Mouse (Mus musculus): ENCODE data around the gene Fam198b.
A peak's percentile ranks its signal among the peaks of the same experiment; 100 is the strongest.

Gene Fam198b

GRCm38 (mm10) chr3:79884305-79884704 lies at the start of gene Fam198b:
Fam198b (plus strand) TSS chr3:79884533.
- DNase-seq (ENCODE audit: low spot score in 2 of 2), result no peak

GRCm38 (mm10) chr3:79838751-79839150 lies 45.6 kb upstream of the Fam198b start:
- no peak for DNase-seq (ENCODE audit: low spot score in 2 of 2)

- DNase-seq (ENCODE audit: low spot score in 2 of 2), result no peak
Measured at GRCm38 (mm10) chr3:79841475-79841874, 42.9 kb upstream of the Fam198b start.

- DNase-seq (ENCODE audit: low spot score in 2 of 2), result no peak
Measured at GRCm38 (mm10) chr3:79842165-79842564, 42.2 kb upstream of the Fam198b start.

- peak; percentile 52 to 61 for DNase-seq (ENCODE audit: low spot score in 2 of 2)
Measured at GRCm38 (mm10) chr3:79842616-79843016, 41.7 kb upstream of the Fam198b start.

GRCm38 (mm10) chr3:79843999-79844398 lies 40.3 kb upstream of the Fam198b start:
- DNase-seq (ENCODE audit: low spot score in 2 of 2), result no peak

GRCm38 (mm10) chr3:79846633-79847032 lies 37.7 kb upstream of the Fam198b start:
- no peak for DNase-seq (ENCODE audit: low spot score in 2 of 2)

- DNase-seq (ENCODE audit: low spot score in 2 of 2), result no peak
Measured at GRCm38 (mm10) chr3:79848841-79849240, 35.5 kb upstream of the Fam198b start.

- DNase-seq (ENCODE audit: low spot score in 2 of 2), result no peak
Measured at GRCm38 (mm10) chr3:79849621-79850020, 34.7 kb upstream of the Fam198b start.

- DNase-seq (ENCODE audit: low spot score in 2 of 2), result no peak
Measured at GRCm38 (mm10) chr3:79850656-79851055, 33.7 kb upstream of the Fam198b start.

- DNase-seq (ENCODE audit: low spot score in 2 of 2), result no peak
Measured at GRCm38 (mm10) chr3:79852108-79852507, 32.2 kb upstream of the Fam198b start.

GRCm38 (mm10) chr3:79852654-79853166 lies 31.6 kb upstream of the Fam198b start, which contains the start of gene Tmem144:
Tmem144 (minus strand) TSS chr3:79852773.
- no peak for DNase-seq (ENCODE audit: low spot score in 2 of 2)

- DNase-seq (ENCODE audit: low spot score in 2 of 2), result no peak
Measured at GRCm38 (mm10) chr3:79857780-79858179, 26.6 kb upstream of the Fam198b start.

- no peak for DNase-seq (ENCODE audit: low spot score in 2 of 2)
Measured at GRCm38 (mm10) chr3:79858221-79858620, 26.1 kb upstream of the Fam198b start.

- DNase-seq (ENCODE audit: low spot score in 2 of 2), result no peak
Measured at GRCm38 (mm10) chr3:79864824-79865223, 19.5 kb upstream of the Fam198b start.

- DNase-seq (ENCODE audit: low spot score in 2 of 2), result no peak
Measured at GRCm38 (mm10) chr3:79866089-79866488, 18.2 kb upstream of the Fam198b start.

GRCm38 (mm10) chr3:79866526-79866925 lies 17.8 kb upstream of the Fam198b start:
- no peak for DNase-seq (ENCODE audit: low spot score in 2 of 2)

GRCm38 (mm10) chr3:79867121-79867709 lies 17.1 kb upstream of the Fam198b start:
- no peak for DNase-seq (ENCODE audit: low spot score in 2 of 2)

GRCm38 (mm10) chr3:79875471-79875870 lies 8.9 kb upstream of the Fam198b start:
- DNase-seq (ENCODE audit: low spot score in 2 of 2), result no peak

GRCm38 (mm10) chr3:79878350-79878749 lies 6.0 kb upstream of the Fam198b start:
- DNase-seq (ENCODE audit: low spot score in 2 of 2), result no peak

GRCm38 (mm10) chr3:79879246-79879645 lies 5.1 kb upstream of the Fam198b start:
- no peak for DNase-seq (ENCODE audit: low spot score in 2 of 2)

GRCm38 (mm10) chr3:79881645-79882044 lies 2.7 kb upstream of the Fam198b start:
- DNase-seq (ENCODE audit: low spot score in 2 of 2), result no peak

GRCm38 (mm10) chr3:79883092-79883491 lies 1.2 kb upstream of the Fam198b start:
- DNase-seq (ENCODE audit: low spot score in 2 of 2), result peak; percentile 55 to 66

GRCm38 (mm10) chr3:79884761-79885189 lies 442 bp downstream of the Fam198b start:
- DNase-seq (ENCODE audit: low spot score in 2 of 2), result peak; percentile 44 to 66

Measured in urinary bladder, postnatal 4 days (tissue).